Mouse (Mus musculus) B cell, adult (primary cell): ENCODE measurements around the gene Mmp17. TPM values are rescaled to one million over a fixed set of nuclear protein-coding genes. Genes with fewer than 3 reads are reported as not detected.

ENCODE experiments used
- total RNA-seq: library from RNA; stranded (reverse); gene quantifications from 4 replicates; pipeline ENCODE4 v1.2.4, GENCODE M21; 2023; ENCODE audit not compliant: inconsistent age

Gene Mmp17
- 0.57 to 2.0 TPM (median 1.3 TPM) in 4 replicates for total RNA-seq

DNA sequence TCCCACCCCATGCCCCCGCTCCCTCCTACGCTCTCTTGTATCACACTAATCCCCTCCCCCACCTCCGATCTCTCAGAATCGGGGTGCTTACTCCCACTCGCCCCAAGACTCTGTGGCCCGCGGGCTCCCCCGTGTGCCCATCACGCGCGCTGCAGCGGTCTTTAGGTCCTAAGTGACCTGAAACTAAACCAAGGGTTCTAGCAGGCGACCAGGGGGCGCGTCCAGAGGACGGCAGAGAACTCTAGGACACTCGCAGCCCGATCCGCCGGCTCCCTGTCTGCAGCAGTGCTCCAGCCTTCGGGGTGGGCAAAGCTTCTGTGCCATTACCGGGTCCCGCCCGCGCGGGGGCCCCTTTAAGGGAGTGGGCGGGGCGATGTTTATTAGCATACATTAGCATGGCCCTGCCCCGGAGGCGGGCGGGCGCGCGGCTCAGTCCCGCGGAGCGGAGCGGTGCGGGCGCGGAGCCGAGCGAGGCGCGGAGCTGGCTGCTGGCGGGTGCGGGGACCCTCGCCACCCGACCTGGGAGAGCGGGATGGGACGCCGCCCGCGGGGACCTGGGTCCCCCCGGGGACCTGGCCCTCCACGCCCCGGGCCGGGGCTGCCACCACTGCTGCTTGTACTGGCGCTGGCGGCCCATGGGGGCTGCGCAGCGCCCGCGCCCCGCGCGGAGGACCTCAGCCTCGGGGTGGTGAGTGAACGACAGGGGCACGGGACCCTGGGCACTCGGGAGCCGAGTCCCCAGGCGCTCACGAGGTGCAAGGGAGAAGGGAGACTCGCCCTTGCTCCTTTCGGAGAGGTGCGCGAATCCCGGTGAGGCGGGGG, at the start of gene Mmp17:
Gene Mmp17 (plus strand): TSS at position 409 of the 822 bp plus-strand sequence.

Other genes starting within 250 kb of the Mmp17 start
- 157 to 170 TPM (median 166 TPM) in 4 replicates for gene Sfswap, start 82.9 kb upstream of the Mmp17 start, total RNA-seq
- 1.6 to 2.7 TPM (median 1.9 TPM) in 4 replicates for gene Zfp11, start 85.9 kb downstream of the Mmp17 start, total RNA-seq
- gene Sept14, start 124.3 kb downstream of the Mmp17 start, total RNA-seq: not detected in 4 replicates
- 43.3 to 59.8 TPM (median 48.1 TPM) in 4 replicates for gene Mrps17, start 131.3 kb downstream of the Mmp17 start, total RNA-seq
- 32.5 to 37.1 TPM (median 33.3 TPM) in 4 replicates for gene Nipsnap2, start 140.9 kb downstream of the Mmp17 start, total RNA-seq
- gene Psph, start 203.3 kb downstream of the Mmp17 start, total RNA-seq: 9.7 to 13.0 TPM (median 10.1 TPM) in 4 replicates